Mouse (Mus musculus) midbrain, embryonic 10.5 days (tissue): ENCODE results near the gene Slc5a11. TPM values are rescaled to one million over a fixed set of nuclear protein-coding genes. Genes with fewer than 3 reads are reported as not detected.
A peak's percentile ranks its signal among the peaks of the same experiment; 100 is the strongest.

Experiments
- DNase-seq: peaks from one replicate; pipeline ENCODE4 v3.0.0-alpha.2; 2017; ENCODE audit warnings: low spot score
- H3K27ac ChIP-seq: fragments of 300-500 bp; sonication (generic); replicated peaks from 2 replicates; pipeline ENCODE4 v1.5.1; 2016; ENCODE audit warnings: mild to moderate bottlenecking
- H3K27me3 ChIP-seq: fragments of 300-500 bp; sonication (generic); 2 replicates; pipeline ENCODE4 v1.6.1; 2016; ENCODE audit warnings: low read depth, mild to moderate bottlenecking; ENCODE audit not compliant: poor library complexity, severe bottlenecking
- H3K36me3 ChIP-seq: fragments of 300-500 bp; sonication (generic); 2 replicates; pipeline ENCODE4 v1.6.1; 2016; ENCODE audit warnings: mild to moderate bottlenecking, moderate library complexity
- H3K4me1 ChIP-seq: fragments of 300-500 bp; sonication (generic); 2 replicates; pipeline ENCODE4 v1.6.1; 2016
- H3K4me3 ChIP-seq: fragments of 300-500 bp; sonication (generic); 2 replicates; pipeline ENCODE4 v1.5.1; 2016; ENCODE audit warnings: mild to moderate bottlenecking, moderate library complexity
- H3K9me3 ChIP-seq: fragments of 300-500 bp; sonication (generic); replicated peaks from 2 replicates; pipeline ENCODE4 v1.6.1; 2016; ENCODE audit warnings: mild to moderate bottlenecking
- WGBS: fragments of 180-500 bp; shearing (Covaris S2); methylation state at CpG from one replicate; pipeline ENCODE4 v1.1.7; 2016; 5-methylcytosine and 5-hydroxymethylcytosine counted together
- polyA plus RNA-seq: library from polyadenylated mRNA; unstranded; fragments of >200 nt; fragmentation: Nextera tagmentation; extraction: Ambion mirVana; gene quantifications from 2 replicates; pipeline ENCODE4 v1.2.1, GENCODE M21; 2016

The Slc5a11 gene
- polyA plus RNA-seq, 1 experiment from 2014 or later, result 0.27 TPM

GRCm38 (mm10) chr7:123194696-123195095 is 19.9 kb upstream of the Slc5a11 start:
- H3K9me3 ChIP-seq, result no peaks in the 10 kb centered on the region
- WGBS, result 91% methylated on average over 8 of the region's 8 CpGs
- no peak overlapping the region for H3K27ac ChIP-seq
- peaks cover 63% of the 10 kb centered on the region for H3K36me3 ChIP-seq
- DNase-seq, result no peak
- H3K4me3 ChIP-seq, result no peak overlapping the region
- no peaks in the 10 kb centered on the region for H3K27me3 ChIP-seq
- H3K4me1 ChIP-seq, result no peaks in the 10 kb centered on the region

GRCm38 (mm10) chr7:123196432-123196831 is 18.1 kb upstream of the Slc5a11 start:
- WGBS, result 92% methylated on average over 5 of the region's 5 CpGs
- no peak for DNase-seq
- H3K27ac ChIP-seq, result no peak overlapping the region
- no peaks in the 10 kb centered on the region for H3K9me3 ChIP-seq
- H3K36me3 ChIP-seq, result peaks cover 46% of the 10 kb centered on the region
- no peak overlapping the region for H3K4me3 ChIP-seq
- H3K27me3 ChIP-seq, result no peaks in the 10 kb centered on the region
- H3K4me1 ChIP-seq, result no peaks in the 10 kb centered on the region

- Histone ChIP-seq H3K9me3 (no peaks in the 10 kb centered on the region), H3K4me3 (no peak overlapping the region), H3K4me1 (no peaks in the 10 kb centered on the region), H3K27ac (no peak overlapping the region), H3K36me3 (peaks cover 24% of the 10 kb centered on the region), H3K27me3 (no peaks in the 10 kb centered on the region)
- no peak for DNase-seq
- WGBS, result 84% methylated on average over 10 of the region's 10 CpGs
Measured at GRCm38 (mm10) chr7:123198695-123199094, 15.9 kb upstream of the Slc5a11 start.

- Histone ChIP-seq H3K36me3 (peaks cover 19% of the 10 kb centered on the region), H3K9me3 (no peaks in the 10 kb centered on the region), H3K4me3 (no peak overlapping the region), H3K4me1 (no peaks in the 10 kb centered on the region), H3K27ac (no peak overlapping the region), H3K27me3 (no peaks in the 10 kb centered on the region)
- no peak for DNase-seq
- 85% methylated on average over 3 of the region's 3 CpGs for WGBS
Measured at GRCm38 (mm10) chr7:123199151-123199550, 15.4 kb upstream of the Slc5a11 start.

GRCm38 (mm10) chr7:123199656-123200206 is 14.8 kb upstream of the Slc5a11 start:
- no peak overlapping the region for H3K27ac ChIP-seq
- no peaks in the 10 kb centered on the region for H3K27me3 ChIP-seq
- 94% methylated on average over 15 of the region's 15 CpGs for WGBS
- H3K9me3 ChIP-seq, result no peaks in the 10 kb centered on the region
- no peak for DNase-seq
- peaks cover 14% of the 10 kb centered on the region for H3K36me3 ChIP-seq
- no peak overlapping the region for H3K4me3 ChIP-seq
- no peaks in the 10 kb centered on the region for H3K4me1 ChIP-seq

GRCm38 (mm10) chr7:123200722-123201121 is 13.9 kb upstream of the Slc5a11 start:
- Histone ChIP-seq H3K27me3 (no peaks in the 10 kb centered on the region), H3K27ac (no peak overlapping the region), H3K9me3 (no peaks in the 10 kb centered on the region), H3K36me3 (peaks cover 4% of the 10 kb centered on the region), H3K4me1 (no peaks in the 10 kb centered on the region), H3K4me3 (no peak overlapping the region)
- WGBS, result 86% methylated on average over 9 of the region's 9 CpGs
- DNase-seq, result no peak

GRCm38 (mm10) chr7:123205261-123205660 is 9.3 kb upstream of the Slc5a11 start:
- DNase-seq, result peak; percentile 66
- 38% methylated on average over 14 of the region's 14 CpGs for WGBS
- Histone ChIP-seq H3K27ac (no peak overlapping the region), H3K4me3 (no peak overlapping the region), H3K36me3 (no peaks in the 10 kb centered on the region), H3K4me1 (no peaks in the 10 kb centered on the region), H3K27me3 (no peaks in the 10 kb centered on the region), H3K9me3 (no peaks in the 10 kb centered on the region)

GRCm38 (mm10) chr7:123207561-123207960 is 7.0 kb upstream of the Slc5a11 start:
- 84% methylated on average over 6 of the region's 6 CpGs for WGBS

GRCm38 (mm10) chr7:123209864-123210263 is 4.7 kb upstream of the Slc5a11 start:
- H3K4me3 ChIP-seq, result no peak overlapping the region
- H3K4me1 ChIP-seq, result peaks cover 13% of the 10 kb centered on the region
- no peak overlapping the region for H3K27ac ChIP-seq
- no peak for DNase-seq
- WGBS, result 80% methylated on average over 9 of the region's 9 CpGs
- H3K27me3 ChIP-seq, result no peaks in the 10 kb centered on the region
- no peaks in the 10 kb centered on the region for H3K9me3 ChIP-seq
- no peaks in the 10 kb centered on the region for H3K36me3 ChIP-seq

More at GRCm38 (mm10) chr7:123207561-123207960, 7.0 kb upstream of the Slc5a11 start:
- no peaks in the 10 kb centered on the region for H3K9me3 ChIP-seq
- H3K27ac ChIP-seq, result no peak overlapping the region
- H3K36me3 ChIP-seq, result no peaks in the 10 kb centered on the region
- no peaks in the 10 kb centered on the region for H3K4me1 ChIP-seq
- DNase-seq, result no peak
- no peak overlapping the region for H3K4me3 ChIP-seq
- H3K27me3 ChIP-seq, result no peaks in the 10 kb centered on the region

GRCm38 (mm10) chr7:123211461-123211860 is 3.1 kb upstream of the Slc5a11 start:
- Histone ChIP-seq H3K27ac (no peak overlapping the region), H3K36me3 (no peaks in the 10 kb centered on the region), H3K4me1 (peaks cover 15% of the 10 kb centered on the region), H3K9me3 (no peaks in the 10 kb centered on the region), H3K27me3 (no peaks in the 10 kb centered on the region), H3K4me3 (no peak overlapping the region)
- DNase-seq, result no peak
- WGBS, result 62% methylated on average over 5 of the region's 5 CpGs

GRCm38 (mm10) chr7:123212316-123212715 is 2.3 kb upstream of the Slc5a11 start:
- DNase-seq, result no peak
- 87% methylated on average over 5 of the region's 5 CpGs for WGBS

GRCm38 (mm10) chr7:123215138-123215537 is 558 bp downstream of the Slc5a11 start:
- Histone ChIP-seq H3K9me3 (no peaks in the 10 kb centered on the region), H3K27ac (no peak overlapping the region), H3K4me3 (no peak overlapping the region), H3K27me3 (no peaks in the 10 kb centered on the region), H3K4me1 (peaks cover 42% of the 10 kb centered on the region), H3K36me3 (no peaks in the 10 kb centered on the region)
- WGBS, result 72% methylated on average over 2 of the region's 2 CpGs
- DNase-seq, result no peak

More at GRCm38 (mm10) chr7:123212316-123212715, 2.3 kb upstream of the Slc5a11 start:
- Histone ChIP-seq H3K27me3 (no peaks in the 10 kb centered on the region), H3K4me3 (no peak overlapping the region), H3K27ac (no peak overlapping the region), H3K36me3 (no peaks in the 10 kb centered on the region), H3K9me3 (no peaks in the 10 kb centered on the region), H3K4me1 (peaks cover 16% of the 10 kb centered on the region)

- no peaks in the 10 kb centered on the region for H3K27me3 ChIP-seq
- no peak for DNase-seq
- peaks cover 42% of the 10 kb centered on the region for H3K4me1 ChIP-seq
- no peaks in the 10 kb centered on the region for H3K36me3 ChIP-seq
- no peaks in the 10 kb centered on the region for H3K9me3 ChIP-seq
- peak overlapping the region; percentile 78; the same call in 1 of the 2 replicates for H3K27ac ChIP-seq
- 77% methylated on average over 7 of the region's 7 CpGs for WGBS
- H3K4me3 ChIP-seq, result no peak overlapping the region
Measured at GRCm38 (mm10) chr7:123217448-123218354, 3.1 kb downstream of the Slc5a11 start.
